Mouse (Mus musculus): ENCODE measurements around the gene Med27.
A peak's percentile ranks its signal among the peaks of the same experiment; 100 is the strongest.

The Med27 gene

DNA sequence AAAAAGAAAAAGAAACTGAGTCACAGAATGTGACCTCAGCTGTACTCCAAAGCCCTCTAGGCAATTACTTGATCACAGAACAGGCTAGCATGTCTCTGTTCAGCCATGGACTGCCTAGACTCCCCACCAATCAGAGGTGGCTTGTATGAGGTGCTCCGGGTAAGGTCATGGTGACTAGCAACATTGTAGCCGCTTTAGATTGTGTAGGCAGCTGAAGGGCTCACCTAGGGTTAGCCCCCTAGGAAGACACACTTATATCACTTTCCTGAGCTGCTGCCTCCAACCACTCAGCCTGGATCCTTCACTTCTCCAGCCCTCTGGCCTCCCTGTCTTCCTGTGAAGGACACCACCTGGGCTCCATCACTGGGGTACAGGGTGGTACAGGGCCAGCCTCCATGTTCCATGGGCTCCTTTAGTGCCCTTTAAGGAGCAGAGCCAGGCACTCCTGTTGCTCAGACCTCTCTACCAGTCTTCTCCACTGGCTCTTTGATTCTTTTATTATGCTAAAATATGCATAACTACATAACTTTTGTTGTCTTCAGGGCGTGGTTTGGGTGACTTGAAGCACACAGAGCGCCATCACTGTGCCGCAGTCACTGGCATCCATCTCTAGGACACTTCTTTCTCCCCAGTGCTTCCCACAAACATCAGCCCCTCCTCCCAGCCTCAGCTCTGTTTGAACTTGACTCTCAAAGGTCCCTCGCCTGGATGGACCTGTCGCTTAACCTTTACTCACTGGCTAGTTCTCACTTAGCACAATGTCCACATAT is 205.4 kb downstream of the Med27 start:
- DNase-seq (ENCODE audit: extremely low read depth, insufficient read length, low spot score) = no peak

DNA sequence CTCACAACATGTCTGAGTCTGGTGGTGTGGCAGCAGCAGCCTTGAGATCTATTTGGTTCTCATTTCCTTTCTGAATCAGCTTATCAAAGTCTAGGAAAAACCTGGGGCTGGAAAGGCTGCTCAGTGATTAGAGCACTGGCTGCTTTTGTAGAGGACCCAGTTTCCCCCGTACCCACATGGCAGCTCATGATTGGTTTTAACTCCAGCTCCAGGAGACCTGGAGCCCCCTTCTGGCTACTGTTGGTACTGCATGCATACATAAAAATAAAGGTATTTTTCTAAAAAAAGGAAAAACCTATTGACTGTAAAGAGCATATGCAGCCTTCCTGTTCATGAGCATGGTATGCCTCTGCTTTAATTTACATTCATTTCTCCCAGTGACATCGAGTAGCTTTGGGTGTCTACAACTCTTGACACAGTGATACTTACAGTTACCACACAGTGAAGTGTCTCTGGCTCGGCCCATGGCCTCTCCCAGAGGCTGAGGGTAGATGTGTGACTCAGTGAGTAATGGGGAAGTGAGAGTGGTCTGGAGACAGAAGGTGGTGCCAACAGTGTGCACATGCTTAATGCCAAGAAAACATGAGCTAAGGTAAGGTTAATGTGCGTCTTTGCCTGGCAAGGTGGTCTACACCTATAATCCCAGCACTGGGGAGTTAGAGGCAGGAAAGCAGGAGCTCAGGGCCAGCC is 207.5 kb downstream of the Med27 start:
- DNase-seq (ENCODE audit: extremely low read depth, insufficient read length, low spot score) = no peak

DNA sequence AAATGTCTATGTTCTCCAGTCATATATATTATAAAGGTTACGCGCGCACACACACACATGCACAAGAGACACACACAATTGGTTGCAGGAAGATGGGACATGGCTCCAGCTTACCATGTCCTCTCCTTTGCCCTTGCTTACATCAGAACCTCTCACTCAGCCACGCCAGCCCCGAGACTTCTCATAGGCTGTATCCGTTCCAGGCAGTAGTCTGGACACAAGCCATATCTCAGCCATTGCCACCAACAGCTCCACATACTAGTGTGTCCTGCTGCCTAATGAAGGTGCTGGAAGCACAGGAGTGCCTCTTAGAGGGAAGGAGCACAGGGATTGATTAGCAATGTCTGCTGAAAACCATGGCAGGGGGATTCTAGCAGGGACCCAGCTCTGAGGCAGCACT is 211.9 kb downstream of the Med27 start:
- DNase-seq (ENCODE audit: extremely low read depth, insufficient read length, low spot score) = no peak

DNA sequence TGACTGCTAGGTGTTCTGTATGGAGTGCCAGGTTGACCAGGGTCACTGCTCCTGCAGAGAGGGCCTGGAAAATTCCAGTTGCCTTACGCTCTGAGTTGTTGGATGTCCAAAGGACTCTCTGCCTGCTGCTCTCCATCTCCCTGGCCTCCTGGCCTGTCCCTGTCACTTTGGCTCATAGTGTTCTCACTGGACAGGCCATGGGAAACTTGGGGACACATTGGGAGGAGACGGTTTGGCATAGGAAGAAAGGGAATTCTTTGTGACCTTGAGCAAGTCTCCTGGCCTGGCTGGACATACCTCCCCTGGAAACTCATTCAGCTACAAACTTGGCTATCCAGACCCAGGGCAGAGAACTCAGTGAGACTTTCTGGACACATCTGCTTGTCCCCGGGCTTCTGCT is 213.3 kb downstream of the Med27 start:
- no peak for DNase-seq (ENCODE audit: extremely low read depth, insufficient read length, low spot score)

DNA sequence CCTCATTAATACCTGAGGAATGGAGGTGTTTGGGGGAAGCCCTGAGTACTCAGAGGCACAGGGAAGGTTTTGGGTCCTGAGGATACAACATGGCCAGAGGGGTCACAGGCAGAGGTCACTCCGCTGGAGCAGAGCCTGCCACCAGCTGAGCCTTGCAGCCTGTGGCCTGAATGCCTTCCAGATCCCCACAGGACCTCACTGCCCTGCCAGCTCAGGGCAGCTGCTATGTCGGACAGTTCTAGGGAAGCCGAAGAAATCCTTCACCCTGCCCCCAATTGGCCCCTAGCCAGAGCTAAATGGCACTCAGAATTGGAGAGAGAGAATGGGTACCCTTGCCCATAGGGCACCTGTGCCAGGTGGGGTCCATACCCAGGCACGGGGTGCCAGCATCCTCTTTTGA is 214.8 kb downstream of the Med27 start:
- no peak for DNase-seq (ENCODE audit: extremely low read depth, insufficient read length, low spot score)

DNA sequence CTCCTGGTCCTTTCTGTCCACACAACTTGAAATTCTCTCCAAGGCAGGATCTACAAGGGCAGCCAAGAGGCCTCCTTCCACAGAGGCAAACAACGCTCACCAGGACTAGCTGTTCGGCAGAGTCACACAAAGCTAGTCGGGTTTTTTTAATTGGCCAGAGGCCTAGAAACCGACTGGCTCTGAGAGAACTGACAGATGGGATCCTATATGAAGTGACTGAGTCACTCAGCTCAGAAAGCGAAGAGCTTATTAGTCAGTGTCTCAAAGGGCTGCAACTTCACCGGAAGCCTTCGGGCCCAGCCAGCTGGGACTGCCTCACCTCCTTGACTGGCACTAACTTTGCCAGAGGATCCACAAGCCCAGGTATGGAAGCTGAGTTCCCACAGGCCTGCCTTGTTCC is 217.4 kb downstream of the Med27 start:
- peak; percentile 60 for DNase-seq (ENCODE audit: extremely low read depth, insufficient read length, low spot score)

DNA sequence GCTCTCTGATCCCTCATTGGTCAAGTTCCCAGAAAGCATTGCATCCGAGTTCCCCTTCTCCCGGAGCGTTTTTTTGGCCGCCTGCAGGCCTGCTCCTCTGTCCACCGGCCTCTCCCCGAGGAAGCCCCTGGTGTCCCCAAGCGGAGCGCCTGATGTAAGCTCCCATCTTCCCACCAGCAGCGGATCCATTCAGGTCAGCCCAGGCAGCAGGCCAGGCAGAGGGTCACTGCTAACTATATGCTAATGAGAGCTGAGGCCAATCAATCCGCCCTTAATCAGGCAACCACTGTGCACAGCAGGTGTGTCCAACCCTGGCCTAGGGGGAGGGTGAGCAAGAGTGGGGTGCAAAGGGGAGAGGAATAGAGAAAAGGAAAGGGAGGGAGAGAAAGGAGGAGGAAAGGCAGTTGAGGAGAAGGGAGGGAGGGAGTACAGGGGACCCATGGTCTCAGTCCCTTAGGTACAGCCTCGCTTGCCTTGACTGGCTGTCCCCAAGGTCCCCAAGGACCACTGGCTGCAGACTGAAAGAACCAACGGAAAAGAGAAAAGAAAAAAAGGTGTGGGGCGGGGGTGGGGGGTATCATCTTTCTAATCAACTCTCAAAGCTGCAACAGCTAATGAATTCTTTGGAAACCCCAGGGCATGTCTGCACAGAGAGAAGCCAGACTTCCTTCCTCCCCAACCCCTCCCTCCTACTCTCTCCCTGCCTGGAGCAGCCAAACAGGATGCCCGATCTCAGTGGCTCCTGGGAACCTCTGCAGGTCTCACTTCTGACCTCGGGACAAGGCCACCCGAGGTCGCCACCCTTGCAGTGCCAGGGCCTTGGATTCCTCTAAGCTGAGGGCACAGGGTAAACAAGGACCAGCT is 219.2 kb downstream of the Med27 start:
- no peak for DNase-seq (ENCODE audit: extremely low read depth, insufficient read length, low spot score)

DNA sequence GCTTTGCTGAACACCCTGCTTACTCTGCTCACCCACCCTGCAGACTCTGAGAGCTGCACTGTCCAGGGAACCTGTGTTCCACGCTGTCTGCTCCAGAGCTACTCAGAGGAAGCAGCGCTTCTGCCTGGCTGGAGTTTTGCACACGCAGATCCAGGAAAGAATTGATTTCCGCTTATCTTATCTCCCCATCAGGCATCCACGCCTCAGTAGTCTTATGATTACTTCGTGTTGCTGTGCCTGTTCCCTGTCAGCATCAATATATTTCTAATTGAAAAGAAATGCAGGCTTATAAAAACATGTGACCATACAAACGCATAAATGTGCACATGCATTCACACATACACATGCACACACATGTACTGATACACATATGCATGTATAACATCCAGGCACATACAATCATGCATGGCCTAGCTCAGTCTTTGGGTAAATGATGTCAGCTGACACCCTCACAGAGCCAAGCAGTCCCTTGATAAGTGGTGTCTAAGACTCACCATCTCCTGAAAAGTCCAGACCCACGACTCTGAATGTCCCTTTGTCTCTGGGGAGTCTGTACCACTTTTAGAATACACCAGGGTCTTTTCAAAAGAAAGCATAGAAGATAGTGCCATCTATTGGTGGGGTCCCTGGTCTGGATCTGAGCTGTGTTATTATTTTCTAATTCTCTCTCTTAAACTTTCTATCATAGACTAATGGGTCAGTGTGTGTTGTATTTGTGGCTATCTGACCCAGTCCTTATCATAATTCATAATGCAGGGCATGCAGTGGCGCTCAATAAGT is 225.5 kb downstream of the Med27 start:
- DNase-seq (ENCODE audit: extremely low read depth, insufficient read length, low spot score) = no peak

DNA sequence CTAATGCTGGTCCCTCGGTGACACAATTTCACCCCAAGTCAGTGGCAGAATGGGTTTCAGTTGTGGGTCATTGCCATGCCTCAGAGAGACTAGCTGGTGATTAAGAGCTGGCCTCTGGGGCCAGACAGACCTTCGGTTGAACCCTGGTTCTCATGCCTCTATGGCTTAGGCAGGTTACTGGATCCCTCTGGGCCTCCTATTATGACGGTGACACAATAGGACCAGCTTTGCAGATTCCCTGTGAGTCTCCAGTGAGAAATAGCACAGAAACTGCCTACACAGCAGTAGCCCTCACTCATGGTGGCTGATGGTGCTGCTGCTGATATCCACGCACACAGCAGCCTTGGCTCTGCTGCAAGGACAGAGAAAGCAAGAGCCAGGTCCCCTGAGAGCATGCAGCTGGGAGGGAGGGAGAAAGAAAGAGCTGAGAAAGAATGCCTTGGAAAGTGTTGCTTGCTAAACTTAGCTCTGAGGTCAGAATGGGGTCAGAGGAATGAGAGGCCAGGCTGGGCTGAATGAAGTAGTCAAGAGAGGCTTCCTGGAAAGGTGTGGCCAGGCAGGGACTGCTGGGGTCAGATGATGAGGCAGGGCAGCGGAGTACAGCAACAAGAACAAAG is 226.3 kb downstream of the Med27 start:
- DNase-seq (ENCODE audit: extremely low read depth, insufficient read length, low spot score) = no peak

DNA sequence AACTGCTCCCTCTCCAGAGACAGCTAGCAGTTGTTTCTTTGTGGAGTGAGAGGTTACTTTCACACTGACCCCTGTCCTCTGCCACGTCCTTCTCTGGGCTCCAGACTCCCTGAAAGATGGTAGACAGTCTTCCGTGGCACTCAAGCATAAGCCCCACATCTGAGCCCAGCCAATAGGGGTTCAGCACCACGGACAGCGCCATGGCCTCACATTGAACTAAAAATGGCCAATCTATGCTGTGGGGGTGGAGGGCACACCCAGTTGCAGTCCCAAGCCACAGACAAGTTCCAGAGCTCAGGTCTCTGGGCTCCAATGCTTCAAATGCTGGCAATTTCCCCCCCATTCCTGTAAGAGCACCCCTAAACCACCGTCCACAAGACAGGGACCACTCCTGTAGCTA is 227.0 kb downstream of the Med27 start:
- DNase-seq (ENCODE audit: extremely low read depth, insufficient read length, low spot score) = no peak

DNA sequence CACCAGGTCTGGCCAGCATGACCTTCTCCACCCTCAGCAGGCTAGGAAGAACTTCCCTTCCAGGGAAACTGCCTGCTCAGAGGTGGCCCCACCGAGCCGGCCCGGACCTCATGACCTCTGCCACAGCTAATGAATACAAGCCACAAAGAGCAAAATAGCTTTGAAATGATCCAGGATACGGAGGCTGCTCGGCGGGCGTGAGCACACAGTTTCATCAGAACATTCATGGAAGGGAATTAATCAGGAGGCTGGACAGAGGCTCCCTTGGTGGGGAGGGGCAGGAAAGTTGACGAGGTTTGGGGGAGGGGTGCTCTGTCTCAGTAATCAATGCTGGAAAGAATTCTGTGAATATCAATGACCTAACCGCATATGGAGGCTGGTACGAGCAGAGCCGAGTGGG is 227.6 kb downstream of the Med27 start:
- no peak for DNase-seq (ENCODE audit: extremely low read depth, insufficient read length, low spot score)
